Mouse (Mus musculus): Measurements from ENCODE around the gene Pcsk5.

Gene Pcsk5

GRCm38 (mm10) chr19:17806626-17807025 is 30.8 kb downstream of the Pcsk5 start:
- DNase-seq (ENCODE audit: low spot score): no peak

GRCm38 (mm10) chr19:17800798-17801197 is 36.6 kb downstream of the Pcsk5 start:
- DNase-seq (ENCODE audit: low spot score): peak; percentile 39

GRCm38 (mm10) chr19:17799419-17800185 is 37.8 kb downstream of the Pcsk5 start:
- no peak for DNase-seq (ENCODE audit: low spot score)

GRCm38 (mm10) chr19:17793457-17793856 is 44.0 kb downstream of the Pcsk5 start:
- no peak for DNase-seq (ENCODE audit: low spot score)

GRCm38 (mm10) chr19:17791485-17792052 is 45.9 kb downstream of the Pcsk5 start:
- no peak for DNase-seq (ENCODE audit: low spot score)

- DNase-seq (ENCODE audit: low spot score): no peak
Observed at GRCm38 (mm10) chr19:17788617-17789317, 48.7 kb downstream of the Pcsk5 start.

- DNase-seq (ENCODE audit: low spot score): no peak
Observed at GRCm38 (mm10) chr19:17786744-17787143, 50.7 kb downstream of the Pcsk5 start.

GRCm38 (mm10) chr19:17784401-17785192 is 52.8 kb downstream of the Pcsk5 start:
- DNase-seq (ENCODE audit: low spot score): no peak

- DNase-seq (ENCODE audit: low spot score): no peak
Observed at GRCm38 (mm10) chr19:17783231-17783630, 54.2 kb downstream of the Pcsk5 start.

- DNase-seq (ENCODE audit: low spot score): no peak
Observed at GRCm38 (mm10) chr19:17781323-17781722, 56.1 kb downstream of the Pcsk5 start.

GRCm38 (mm10) chr19:17775943-17776342 is 61.5 kb downstream of the Pcsk5 start:
- no peak for DNase-seq (ENCODE audit: low spot score)

GRCm38 (mm10) chr19:17775097-17775496 is 62.3 kb downstream of the Pcsk5 start:
- no peak for DNase-seq (ENCODE audit: low spot score)

GRCm38 (mm10) chr19:17774061-17774460 is 63.4 kb downstream of the Pcsk5 start:
- no peak for DNase-seq (ENCODE audit: low spot score)

GRCm38 (mm10) chr19:17769610-17770399 is 67.6 kb downstream of the Pcsk5 start:
- no peak for DNase-seq (ENCODE audit: low spot score)

- no peak for DNase-seq (ENCODE audit: low spot score)
Observed at GRCm38 (mm10) chr19:17765001-17765400, 72.4 kb downstream of the Pcsk5 start.

- no peak for DNase-seq (ENCODE audit: low spot score)
Observed at GRCm38 (mm10) chr19:17762740-17763139, 74.7 kb downstream of the Pcsk5 start.

GRCm38 (mm10) chr19:17761678-17762077 is 75.8 kb downstream of the Pcsk5 start:
- DNase-seq (ENCODE audit: low spot score): no peak

GRCm38 (mm10) chr19:17752841-17753240 is 84.6 kb downstream of the Pcsk5 start:
- no peak for DNase-seq (ENCODE audit: low spot score)

- no peak for DNase-seq (ENCODE audit: low spot score)
Observed at GRCm38 (mm10) chr19:17748331-17748730, 89.1 kb downstream of the Pcsk5 start.

GRCm38 (mm10) chr19:17745380-17745779 is 92.1 kb downstream of the Pcsk5 start:
- DNase-seq (ENCODE audit: low spot score): no peak

GRCm38 (mm10) chr19:17744474-17745069 is 92.9 kb downstream of the Pcsk5 start:
- no peak for DNase-seq (ENCODE audit: low spot score)
